Mouse (Mus musculus) Patski (cell line): ENCODE data around the gene Mapt. TPM values are rescaled to one million over a fixed set of nuclear protein-coding genes. Genes with fewer than 3 reads are reported as not detected.

ENCODE experiments used
- ATAC-seq: fragments of 100-300 bp; one replicate; pipeline ENCODE4 v1.8.0; 2021
- CTCF ChIA-PET: fragments of 350-600 bp; sonication (Branson Sonifier 250); formaldehyde crosslinking; loops from one replicate; lab custom pipeline; 2022; ENCODE audit warnings: inconsistent platforms; lab: Charles Lee
- POLR2A ChIA-PET: fragments of 350-600 bp; sonication (Branson Sonifier 250); formaldehyde crosslinking; loops from one replicate; lab custom pipeline; 2022; ENCODE audit warnings: antibody characterized with exemption, inconsistent platforms; lab: Charles Lee
- DNase-seq: peaks from one replicate; pipeline ENCODE4 v3.0.0-alpha.2; 2011; ENCODE audit warnings: low read depth, low spot score
- H3K27me3 ChIP-seq: fragments of 371-371 bp; one replicate; pipeline ENCODE4 v1.5.1; 2021
- CTCF ChIP-seq: fragments of 100-300 bp; IDR thresholded peaks from one replicate; pipeline ENCODE4 v1.5.1; 2021
- in situ Hi-C: fragments of 300-500 bp; cut with MboI; formaldehyde crosslinking; loops from 3 replicates; pipeline ENCODE4 v1.11.1; 2018; ENCODE audit warnings: low pct_unique_long_range_greater_than_20kb, mixed read lengths
- polyA plus RNA-seq: library from polyadenylated mRNA; unstranded; gene quantifications from one replicate; pipeline ENCODE4 v1.2.3, GENCODE M21; 2021

The Mapt gene
- polyA plus RNA-seq, 1 experiment from 2014 or later: 27.2 TPM

- POLR2A ChIA-PET: interaction anchor here (0.5 kb wide), 1 partner anchor 153 kb away, joined by 3 read pairs; no protein-coding TSS in a partner anchor
- no peak for TF ChIP-seq CTCF
- in situ Hi-C loops: loop anchor here (25.0 kb wide), 1 partner anchor 832 kb away; the partner anchor contains the start of genes Gm10842 and Mettl2
- ATAC-seq (no peak), DNase-seq (no peak)
- CTCF ChIA-PET: interaction anchor here (0.8 kb wide), 1 partner anchor 17 kb away, joined by 3 read pairs; no protein-coding TSS in a partner anchor
- no peaks in the 10 kb centered on the region for H3K27me3 ChIP-seq
These were observed 74.5 kb downstream of the Mapt start for GRCm38 (mm10) chr11:104305711-104306110.

GRCm38 (mm10) chr11:104306483-104306882, 75.3 kb downstream of the Mapt start:
- POLR2A ChIA-PET: interaction anchor here (0.6 kb wide), 1 partner anchor 22 kb away, joined by 3 read pairs; no protein-coding TSS in a partner anchor
- no peaks in the 10 kb centered on the region for H3K27me3 ChIP-seq
- in situ Hi-C loops: loop anchor here (25.0 kb wide), 1 partner anchor 831 kb away; the partner anchor contains the start of genes Gm10842 and Mettl2
- no peak for TF ChIP-seq CTCF
- CTCF ChIA-PET: interaction anchor here (0.7 to 0.8 kb wide), 2 partner anchors 10 to 27 kb away, joined by 3 read pairs; no protein-coding TSS in a partner anchor
- ATAC-seq (no peak), DNase-seq (no peak)

DNA sequence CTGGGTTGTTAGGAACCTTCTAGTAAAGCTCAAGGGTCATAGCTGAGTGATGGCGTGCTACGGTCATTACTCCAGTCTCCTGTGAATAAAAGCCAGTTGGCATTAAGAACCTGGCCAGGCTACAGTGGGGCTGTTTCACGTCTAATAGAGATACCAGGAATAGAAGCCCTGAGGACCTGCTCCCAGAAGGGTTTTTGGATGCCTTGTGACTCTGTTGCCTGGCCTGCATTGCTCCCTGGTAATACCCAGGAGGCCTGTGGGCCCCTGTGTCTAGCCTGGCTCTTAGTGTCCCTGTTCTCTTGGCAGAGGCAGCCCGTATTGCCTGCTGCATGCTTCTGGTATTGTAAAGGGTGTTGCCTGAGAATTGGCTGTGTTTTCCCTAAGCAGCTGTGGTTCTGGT, 75.9 kb downstream of the Mapt start:
- no peaks in the 10 kb centered on the region for H3K27me3 ChIP-seq
- CTCF ChIA-PET: interaction anchor here (0.7 to 1.1 kb wide), 3 partner anchors 11 to 28 kb away, joined by 3 read pairs; no protein-coding TSS in a partner anchor
- DNase-seq (no peak), ATAC-seq (no peak)
- POLR2A ChIA-PET: no interaction called here
- in situ Hi-C loops: loop anchor here (25.0 kb wide), 1 partner anchor 830 kb away; the partner anchor contains the start of genes Gm10842 and Mettl2
- no peak for TF ChIP-seq CTCF

DNA sequence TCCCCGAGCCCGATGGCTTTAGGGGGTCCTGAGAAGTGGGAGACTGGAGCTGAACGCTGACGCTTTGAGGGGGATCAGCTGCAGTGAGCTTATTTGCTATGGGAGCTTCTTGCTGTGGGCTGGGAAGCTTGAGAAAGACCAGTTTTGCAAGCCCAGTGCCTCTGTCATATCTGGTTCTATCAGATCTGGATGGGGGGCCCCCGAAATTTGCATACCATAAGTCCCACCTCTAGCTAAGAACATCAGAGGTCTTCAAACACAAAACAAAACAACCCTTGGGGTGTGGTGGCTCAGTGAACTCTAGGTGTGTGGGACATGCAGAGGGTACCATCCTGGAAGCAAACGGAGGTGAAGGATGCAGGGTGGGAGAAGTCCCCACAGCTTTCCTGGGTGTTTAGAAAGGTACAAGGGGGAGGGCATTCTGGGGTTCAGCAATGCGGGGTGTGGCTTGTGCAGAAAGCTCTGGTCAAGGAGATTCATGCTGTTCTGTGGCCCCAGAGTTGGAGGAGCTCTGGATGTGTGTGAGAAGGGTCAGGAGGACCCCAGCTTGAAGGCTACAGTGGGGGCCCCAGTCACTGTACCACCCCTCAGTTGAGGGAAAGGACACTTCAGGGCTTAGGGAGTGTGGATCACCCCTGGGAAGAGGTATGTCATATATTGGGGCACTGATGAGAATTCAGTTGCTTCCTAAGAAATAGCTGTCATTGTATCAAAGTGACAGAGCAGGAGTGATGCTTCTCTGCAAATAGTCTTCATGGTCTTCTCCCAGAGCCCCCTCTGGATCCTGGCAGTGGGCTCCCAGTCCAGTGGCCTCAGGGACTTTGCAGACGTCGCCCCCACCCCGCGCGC, 78.4 kb downstream of the Mapt start:
- no peak for TF ChIP-seq CTCF
- ATAC-seq: no peak
- POLR2A ChIA-PET: no interaction called here

DNA sequence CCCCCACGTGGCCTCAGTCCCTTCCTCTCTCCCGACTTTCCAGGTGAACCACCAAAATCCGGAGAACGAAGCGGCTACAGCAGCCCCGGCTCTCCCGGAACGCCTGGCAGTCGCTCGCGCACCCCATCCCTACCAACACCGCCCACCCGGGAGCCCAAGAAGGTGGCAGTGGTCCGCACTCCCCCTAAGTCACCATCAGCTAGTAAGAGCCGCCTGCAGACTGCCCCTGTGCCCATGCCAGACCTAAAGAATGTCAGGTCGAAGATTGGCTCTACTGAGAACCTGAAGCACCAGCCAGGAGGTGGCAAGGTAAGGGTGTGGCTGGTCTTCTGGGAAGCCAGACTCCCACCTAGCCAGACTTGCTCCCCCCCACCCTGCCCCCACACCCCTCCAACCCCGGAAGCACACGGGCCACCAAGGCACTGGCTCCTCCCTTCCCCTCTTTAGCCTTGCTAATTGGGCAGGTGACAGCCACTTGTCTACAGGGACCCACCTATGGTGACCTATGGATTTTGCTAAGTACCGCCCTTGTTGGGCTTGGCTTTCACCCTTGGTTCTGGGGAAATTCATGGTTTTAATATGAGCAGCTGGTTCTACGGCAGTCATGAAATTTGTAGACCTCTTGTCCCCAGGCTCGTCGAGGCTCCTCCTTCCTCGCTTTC, 79.2 kb downstream of the Mapt start:
- in situ Hi-C loops: loop anchor here (25.0 kb wide), 1 partner anchor 827 kb away; the partner anchor contains the start of genes Gm10842 and Mettl2
- no peak for ATAC-seq
- ChIA-PET POLR2A (no interaction called here), CTCF (no interaction called here)
- no peaks in the 10 kb centered on the region for H3K27me3 ChIP-seq
- TF ChIP-seq CTCF: no peak
- DNase-seq: no peak

More for the DNA sequence above, 78.4 kb downstream of the Mapt start:
- CTCF ChIA-PET: interaction anchor here (0.9 kb wide), 1 partner anchor 20 kb away, joined by 4 read pairs; no protein-coding TSS in a partner anchor
- H3K27me3 ChIP-seq: no peaks in the 10 kb centered on the region
- DNase-seq: no peak
- in situ Hi-C loops: loop anchor here (25.0 kb wide), 1 partner anchor 828 kb away; the partner anchor contains the start of genes Gm10842 and Mettl2

GRCm38 (mm10) chr11:104311643-104312042, 80.5 kb downstream of the Mapt start:
- ChIA-PET POLR2A (no interaction called here), CTCF (no interaction called here)
- DNase-seq (no peak), ATAC-seq (no peak)
- in situ Hi-C loops: loop anchor here (25.0 kb wide), 1 partner anchor 826 kb away; the partner anchor contains the start of genes Gm10842 and Mettl2
- no peaks in the 10 kb centered on the region for H3K27me3 ChIP-seq
- no peak for TF ChIP-seq CTCF

DNA sequence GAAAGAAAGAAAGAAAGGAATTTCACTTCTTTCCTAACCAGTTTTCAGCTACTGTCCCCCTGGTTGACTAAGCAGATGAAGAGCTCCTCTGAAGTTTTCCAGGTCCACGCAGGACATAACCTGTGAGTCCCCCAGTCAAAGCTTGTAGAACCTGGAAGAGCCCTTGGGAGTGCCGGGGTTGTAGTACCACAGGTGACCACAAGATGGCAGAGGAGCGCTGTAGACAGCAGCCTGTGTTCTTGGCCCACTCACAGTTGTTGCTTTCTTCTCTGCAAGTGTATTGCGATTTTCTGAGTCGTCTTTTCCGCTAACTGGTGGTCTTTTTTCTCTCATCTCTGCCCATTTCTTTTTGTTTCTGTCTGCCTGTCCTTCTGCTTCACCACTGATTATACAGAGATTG, 84.5 kb downstream of the Mapt start:
- H3K27me3 ChIP-seq: no peaks in the 10 kb centered on the region
- ChIA-PET POLR2A (interaction anchor here (1.1 kb wide), 1 partner anchor 148 kb away, joined by 3 read pairs; no protein-coding TSS in a partner anchor), CTCF (interaction anchor here (0.6 to 1.9 kb wide), 10 partner anchors 9 to 209 kb away, joined by 3 to 12 read pairs (median 4); no protein-coding TSS in a partner anchor)
- DNase-seq: peak; percentile 47
- TF ChIP-seq CTCF: peak; percentile 95
- peak; percentile 57 for ATAC-seq
- in situ Hi-C loops: loop anchor here (5.0 to 25.0 kb wide), 2 partner anchors 142 to 822 kb away; partner anchors contain the start of genes Gm10842 and Mettl2

GRCm38 (mm10) chr11:104316685-104317400, 85.7 kb downstream of the Mapt start:
- in situ Hi-C loops: loop anchor here (5.0 to 25.0 kb wide), 2 partner anchors 140 to 820 kb away; partner anchors contain the start of genes Gm10842 and Mettl2
- ATAC-seq (no peak), DNase-seq (no peak)
- CTCF ChIA-PET: interaction anchor here (1.6 to 2.2 kb wide), 4 partner anchors 8 to 146 kb away, joined by 5 to 12 read pairs (median 8); no protein-coding TSS in a partner anchor
- TF ChIP-seq CTCF: no peak
- POLR2A ChIA-PET: no interaction called here
- no peaks in the 10 kb centered on the region for H3K27me3 ChIP-seq

GRCm38 (mm10) chr11:104317631-104318030, 86.4 kb downstream of the Mapt start:
- in situ Hi-C loops: loop anchor here (5.0 to 25.0 kb wide), 2 partner anchors 140 to 820 kb away; partner anchors contain the start of genes Gm10842 and Mettl2
- CTCF ChIA-PET: interaction anchor here (2.2 kb wide), 1 partner anchor 28 kb away, joined by 8 read pairs; no protein-coding TSS in a partner anchor

More at GRCm38 (mm10) chr11:104317631-104318030, 86.4 kb downstream of the Mapt start:
- TF ChIP-seq CTCF: no peak
- ATAC-seq (no peak), DNase-seq (no peak)
- POLR2A ChIA-PET: no interaction called here
- no peaks in the 10 kb centered on the region for H3K27me3 ChIP-seq
